Comparison of ENCODE assay signal across 8 mouse cellular contexts in genomic region chr10:42863621-42864391, GRCm38 (mm10). TPM values are rescaled to one million over a fixed set of nuclear protein-coding genes. Genes with fewer than 3 reads are reported as not detected.
A peak's percentile ranks its signal among the peaks of the same experiment; 100 is the strongest.
DNase-seq lines count a peak whose midpoint lies in the region; ATAC-seq lines count a peak whose summit lies in the region.

No protein-coding gene starts in this region.

- peak overlapping the region; percentile 19 for H3K4me3 ChIP-seq in forebrain, embryonic 13.5 days
- H3K4me3 ChIP-seq in hindbrain, embryonic 10.5 days, result peak overlapping the region; percentile 11; the same call in 1 of the 2 replicates

- peak overlapping the region; percentile 57 for H3K4me2 ChIP-seq in forebrain, embryonic 13.5 days

- H3K27me3 ChIP-seq in forebrain, embryonic 13.5 days, result peaks cover 40% of the 10 kb centered on the region
- H3K27me3 ChIP-seq in hindbrain, embryonic 10.5 days (ENCODE audit: insufficient read depth, poor library complexity, severe bottlenecking), result peaks cover 13% of the 10 kb centered on the region

- 34% methylated on average over 31 of the region's 31 CpGs for WGBS in forebrain, embryonic 13.5 days
- 66% methylated on average over 31 of the region's 31 CpGs for WGBS in hindbrain, embryonic 10.5 days

- H3K36me3 ChIP-seq in forebrain, embryonic 13.5 days (ENCODE audit: poor library complexity, severe bottlenecking), result no peaks in the 10 kb centered on the region
- no peaks in the 10 kb centered on the region for H3K36me3 ChIP-seq in hindbrain, embryonic 10.5 days

- no peak overlapping the region; the same call in 1 of the 2 replicates for H3K27ac ChIP-seq in forebrain, embryonic 13.5 days
- H3K27ac ChIP-seq in hindbrain, embryonic 10.5 days, result peak overlapping the region; percentile 54; the same call in 1 of the 2 replicates

- ATAC-seq in forebrain, embryonic 13.5 days, result 0 out of 2 replicates have a peak, but pooled peaks have one; percentile 8

- no peaks in the 10 kb centered on the region for H3K9me3 ChIP-seq in forebrain, embryonic 13.5 days (replicated peaks)
- H3K9me3 ChIP-seq in hindbrain, embryonic 10.5 days, result no peaks in the 10 kb centered on the region

- DNase-seq in ES-CJ7 (ENCODE audit: low read depth, low spot score), result peak; percentile 19
- peak; percentile 74 for DNase-seq in adrenal gland, postnatal 25 days
- DNase-seq in hindbrain, embryonic 10.5 days (ENCODE audit: low spot score), result no peak
- peak; percentile 43 to 50 for DNase-seq in layer of hippocampus, postnatal 10 days (ENCODE audit: low spot score in 2 of 2)
- DNase-seq in lung, postnatal 14 days, result peak; percentile 60
- peak; percentile 68 for DNase-seq in right cerebral cortex, postnatal 14 days
- no peak for DNase-seq in c-Kit-positive CD71-positive TER-119-positive erythroid progenitor cells, embryonic 14.5 days (ENCODE audit: low spot score)

- H3K4me1 ChIP-seq in forebrain, embryonic 13.5 days, result peaks cover 70% of the 10 kb centered on the region
- H3K4me1 ChIP-seq in hindbrain, embryonic 10.5 days (replicated peaks), result peaks cover 36% of the 10 kb centered on the region

- peak overlapping the region; percentile 43 for H3K9ac ChIP-seq in forebrain, embryonic 13.5 days

RNA-seq across cellular contexts. Expression of gene Scml4, which starts 3.6 kb away (rescaled TPM):
- total RNA-seq in adrenal gland, postnatal 25 days (2021), result 3.9 and 5.0 TPM in 2 replicates
- 5.2 and 7.6 TPM in 2 replicates for polyA plus RNA-seq in forebrain, embryonic 13.5 days (2015; fragmentation: Nextera tagmentation; extraction: Ambion mirVana)
- polyA plus RNA-seq in hindbrain, embryonic 10.5 days (2016; fragmentation: Nextera tagmentation; extraction: Ambion mirVana), result 0.86 and 1.8 TPM in 2 replicates
- total RNA-seq in layer of hippocampus, postnatal 10 days (2021), result 1 to 10 TPM; 5.7 to 6.6 TPM

Comparison
In these comparisons a context has a peak if more than half of its experiments do, and no peak if none do; other contexts are left out.
1. DNase-seq: peak in ES-CJ7 (single experiment), adrenal gland, postnatal 25 days (single experiment), layer of hippocampus, postnatal 10 days (2 of 2), lung, postnatal 14 days (single experiment) and right cerebral cortex, postnatal 14 days (single experiment); none in hindbrain, embryonic 10.5 days (single experiment) and c-Kit-positive CD71-positive TER-119-positive erythroid progenitor cells, embryonic 14.5 days (single experiment).